Mouse (Mus musculus) ES-E14 (cell line): ENCODE data around the gene Cpa4.

Experiments
- MAFK ChIP-seq: IDR thresholded peaks from 2 replicates; pipeline ENCODE4 v1.6.1; 2014; ENCODE audit warnings: mild to moderate bottlenecking, low read depth, low read length, inconsistent platforms; ENCODE audit not compliant: insufficient read depth
- ZNF384 ChIP-seq: IDR thresholded peaks from 2 replicates; pipeline ENCODE4 v1.6.1; 2012; ENCODE audit warnings: low read depth, low read length, inconsistent platforms

DNA sequence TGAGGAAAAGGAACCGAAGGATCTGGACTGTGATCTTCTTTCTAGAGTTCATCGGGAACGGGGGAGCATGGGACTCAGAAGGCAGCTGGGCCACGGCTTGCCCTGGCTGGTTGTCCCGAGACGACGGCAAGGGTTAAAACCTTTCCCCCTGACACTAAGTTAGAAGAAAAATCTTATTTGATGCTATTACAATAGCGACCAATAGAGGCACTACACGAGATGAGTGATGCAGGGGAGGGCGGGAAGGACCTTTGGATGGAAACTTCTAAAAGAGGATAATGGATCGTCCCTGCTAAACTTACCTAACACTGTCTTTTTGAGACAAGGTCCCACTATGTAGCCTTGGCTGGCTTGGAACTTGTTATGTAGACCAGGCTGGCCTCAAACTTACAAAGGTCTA is 47.8 kb upstream of the Cpa4 start:
- TF ChIP-seq ZNF384: no peak
- TF ChIP-seq MAFK: no peak
